Mouse (Mus musculus) layer of hippocampus, adult 9-11 months (tissue): Measurements from ENCODE around the gene Fndc5.

Experiments used
- DNase-seq: peaks from one replicate; pipeline ENCODE4 v3.0.0; 2022

Gene Fndc5

GRCm38 (mm10) chr4:129147552-129148103 is 10.8 kb downstream of the Fndc5 start:
- peak; percentile 67 for DNase-seq

DNA sequence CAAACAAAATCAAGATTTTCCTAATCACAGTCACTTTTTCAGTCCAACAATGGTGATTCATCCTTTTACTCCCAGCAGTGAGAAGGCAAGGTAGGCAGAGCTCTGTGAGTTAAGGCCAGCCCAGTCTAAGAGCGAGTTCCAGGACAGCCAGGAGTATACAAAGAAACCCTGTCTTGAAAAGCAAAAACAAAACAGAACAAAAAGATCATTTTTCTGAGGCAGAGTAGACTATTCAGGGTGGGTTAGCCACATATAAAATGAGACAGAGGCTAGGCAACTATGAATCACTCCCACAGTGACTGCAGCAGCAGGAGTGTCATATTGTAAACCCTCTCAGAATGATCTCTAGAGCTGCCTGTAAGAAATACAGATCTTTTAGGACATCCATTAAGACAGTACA is 12.5 kb downstream of the Fndc5 start:
- DNase-seq: no peak

GRCm38 (mm10) chr4:129151276-129151811 is 14.5 kb downstream of the Fndc5 start:
- no peak for DNase-seq

DNA sequence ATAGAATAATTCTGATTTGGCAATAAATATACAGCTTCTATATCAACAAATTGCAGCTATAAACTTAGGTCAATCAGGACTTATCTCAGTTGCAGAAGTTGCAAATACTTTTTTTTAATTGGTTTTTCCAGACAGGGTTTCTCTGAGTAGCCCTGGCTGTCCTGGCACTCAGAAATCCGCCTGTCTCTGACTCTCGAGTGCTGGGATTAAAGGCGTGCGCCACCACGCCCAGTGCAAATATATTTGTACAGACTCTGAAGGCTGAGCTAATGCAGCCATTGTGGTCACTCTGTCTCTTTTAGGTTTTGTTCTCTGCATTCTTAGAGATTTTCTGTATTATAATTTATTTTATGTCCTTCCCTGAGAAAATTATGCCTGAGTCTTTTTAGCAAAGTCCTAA is 20.7 kb downstream of the Fndc5 start:
- no peak for DNase-seq

DNA sequence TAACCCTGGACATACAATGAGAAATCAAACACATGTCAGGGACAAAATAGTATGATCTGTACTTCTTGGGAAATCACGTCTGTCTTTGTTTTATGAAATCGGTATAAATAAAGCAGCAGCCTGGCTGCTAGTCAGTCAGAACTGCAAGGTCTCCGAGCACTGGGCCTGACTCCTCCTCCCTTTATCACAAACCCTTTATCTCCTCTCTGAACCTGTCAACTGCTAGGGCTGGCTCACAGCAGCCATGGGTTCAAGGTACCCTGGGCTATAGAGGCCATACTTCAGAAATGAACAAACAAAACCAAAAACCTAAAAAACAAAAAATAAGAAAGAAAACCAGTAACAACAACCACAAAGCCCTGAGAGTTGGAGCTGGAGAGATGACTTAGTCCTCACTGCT is 21.8 kb downstream of the Fndc5 start:
- no peak for DNase-seq

DNA sequence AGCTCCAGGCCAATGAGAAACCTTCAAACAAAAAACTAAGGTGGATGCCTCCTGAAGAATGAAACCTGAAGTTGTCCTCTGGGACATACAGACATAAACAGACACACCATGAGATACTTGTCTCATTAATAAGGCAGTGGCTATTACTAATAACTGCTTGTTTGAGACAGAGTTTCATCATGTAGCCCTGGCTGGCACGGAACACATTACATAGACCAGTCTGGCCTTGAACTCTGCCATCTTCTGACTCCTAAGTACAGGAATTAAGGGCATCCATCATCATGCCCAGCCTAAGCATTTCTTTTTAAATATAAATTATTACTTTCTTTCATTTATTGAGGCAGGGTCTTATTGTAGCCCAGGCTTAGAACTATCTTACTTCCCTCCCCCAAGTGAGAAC is 24.3 kb downstream of the Fndc5 start:
- no peak for DNase-seq

DNA sequence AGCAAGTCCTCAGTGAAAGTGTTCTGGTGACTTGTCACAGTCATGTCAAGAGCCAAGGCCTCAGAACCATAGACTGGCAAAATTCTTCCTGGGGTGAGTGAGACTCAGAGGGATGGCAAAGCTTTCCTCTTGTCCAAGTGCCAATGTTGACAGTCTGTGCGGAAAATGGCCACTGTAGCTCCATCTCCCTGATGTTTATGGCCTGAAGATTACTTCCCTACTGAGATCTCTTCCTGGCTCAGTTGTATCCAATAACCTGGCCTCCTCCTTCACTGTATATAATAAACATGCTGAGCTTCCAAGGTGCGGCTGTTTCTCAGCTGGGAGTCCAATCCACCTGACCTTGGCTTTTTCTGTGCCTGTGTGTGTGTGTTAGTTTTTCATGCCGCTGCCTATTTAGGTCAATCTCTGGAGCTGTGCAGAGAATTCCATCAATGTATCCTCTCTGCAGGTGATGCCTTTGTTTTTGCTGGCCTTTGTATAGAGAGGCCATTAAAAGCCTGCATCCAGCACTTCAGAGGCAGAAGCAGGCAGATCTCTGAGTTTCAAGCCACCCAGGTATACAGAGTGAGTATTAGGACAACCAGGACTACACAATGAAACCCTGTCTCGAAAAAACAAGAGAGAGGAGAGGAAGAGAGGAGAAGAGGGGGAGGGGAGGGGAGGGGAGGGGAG is 24.9 kb downstream of the Fndc5 start:
- DNase-seq: no peak

- no peak for DNase-seq
Observed at GRCm38 (mm10) chr4:129172529-129172928, 35.7 kb downstream of the Fndc5 start.

DNA sequence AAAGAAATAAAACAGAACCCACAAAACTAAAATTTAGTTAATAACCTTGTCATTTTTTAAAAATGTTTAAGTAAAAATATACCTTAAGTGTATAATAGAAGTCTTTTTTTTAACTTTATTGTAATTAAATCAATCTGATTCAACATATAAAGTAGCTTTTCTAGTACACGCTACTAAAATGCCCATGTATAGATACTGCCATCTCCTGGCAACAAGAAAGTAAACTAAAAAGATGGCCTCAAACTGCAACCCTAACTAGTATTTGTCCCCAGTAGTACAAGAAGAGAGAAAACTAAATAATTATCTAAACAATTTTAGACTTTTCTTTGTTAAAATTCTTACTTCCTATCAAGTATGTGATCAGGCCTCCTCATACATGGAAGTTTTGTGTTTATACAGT is 42.8 kb downstream of the Fndc5 start:
- DNase-seq: no peak

- no peak for DNase-seq
Observed at GRCm38 (mm10) chr4:129188041-129188659, 51.4 kb downstream of the Fndc5 start.

- peak; percentile 61 for DNase-seq
Observed at GRCm38 (mm10) chr4:129188803-129189541, 52.2 kb downstream of the Fndc5 start.

DNA sequence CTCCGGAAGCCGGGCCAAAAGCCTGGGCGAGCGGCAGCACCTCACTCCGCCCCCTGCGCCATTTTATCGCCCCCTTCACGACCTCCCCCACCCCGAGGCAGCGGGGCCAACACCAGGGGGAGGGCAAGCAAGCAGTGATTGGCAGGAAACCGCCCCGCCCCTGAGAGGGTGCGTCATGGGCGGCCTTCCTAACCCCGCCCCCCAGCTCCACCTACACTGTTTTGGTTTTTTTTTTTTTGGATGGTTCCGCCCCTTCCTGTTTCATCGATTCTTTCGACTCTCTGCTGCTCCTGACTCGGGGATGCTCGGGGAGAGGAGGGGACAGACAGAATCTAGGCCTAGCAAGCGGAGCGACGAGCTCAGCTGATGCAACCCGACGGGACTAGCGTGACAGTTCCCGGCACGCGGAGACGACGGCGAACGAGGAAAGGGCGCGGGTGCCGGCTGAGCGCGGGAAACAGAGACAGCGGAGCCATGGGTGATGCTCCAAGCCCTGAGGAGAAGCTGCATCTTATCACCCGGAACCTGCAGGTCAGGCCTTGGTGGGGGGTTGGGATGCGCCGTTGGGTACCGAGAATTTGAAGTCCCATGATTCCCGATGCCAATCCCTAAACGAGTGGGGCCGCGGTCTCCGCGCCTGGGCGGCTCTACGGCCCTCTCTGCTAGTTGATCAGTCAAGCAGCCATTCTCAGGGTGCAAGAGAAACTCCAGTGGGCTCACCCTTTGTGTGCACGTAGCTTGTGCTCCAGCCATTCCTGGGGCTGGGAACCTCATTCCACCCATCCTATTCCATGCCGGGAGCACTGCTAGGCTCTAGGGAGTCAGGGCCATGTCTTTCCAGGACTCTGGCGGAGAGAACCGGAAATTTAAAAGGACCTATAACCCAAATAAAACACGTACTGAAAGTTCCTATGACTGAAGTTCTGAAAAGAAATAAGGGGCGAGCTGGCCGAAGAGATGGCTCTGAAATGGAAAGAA is 53.0 kb downstream of the Fndc5 start, which contains the start of the genes S100pbp and Yars:
Gene S100pbp, minus strand, starts transcription at position 186 of the 978 bp plus-strand sequence.
Gene Yars, plus strand, starts transcription at position 219 of the 978 bp plus-strand sequence.
- peak; percentile 98 for DNase-seq

DNA sequence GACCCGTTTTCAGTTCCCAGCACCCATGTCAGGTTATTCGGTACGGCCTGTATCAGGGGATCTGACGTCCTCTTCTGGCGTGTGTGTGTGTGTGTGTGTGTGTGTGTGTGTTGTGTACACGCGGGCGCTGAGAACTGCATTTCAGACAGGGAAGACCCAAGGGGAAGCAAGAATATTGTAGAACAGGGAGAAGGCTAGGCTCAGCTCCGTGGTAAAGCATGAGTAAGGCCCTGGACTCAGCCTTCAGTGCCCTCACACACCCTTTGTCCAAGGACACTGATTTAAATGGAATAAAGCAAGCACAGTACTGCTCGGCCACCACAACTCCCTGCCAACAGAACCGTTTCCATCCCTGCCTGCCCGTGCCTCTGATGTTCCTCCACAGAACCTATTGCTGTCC is 53.7 kb downstream of the Fndc5 start:
- DNase-seq: no peak

GRCm38 (mm10) chr4:129191691-129192090 is 54.9 kb downstream of the Fndc5 start:
- DNase-seq: no peak
